Mouse (Mus musculus) T-helper 2 cell (primary cell): ENCODE measurements around the gene Vmn2r71.

ENCODE experiments used
- in situ Hi-C: fragments of 300-600 bp; cut with MboI, MseI; formaldehyde crosslinking; loops from one replicate; pipeline ENCODE4 v1.15.1; 2025; ENCODE audit warnings: high pct_unique_total_duplicates

Vmn2r71 gene

DNA sequence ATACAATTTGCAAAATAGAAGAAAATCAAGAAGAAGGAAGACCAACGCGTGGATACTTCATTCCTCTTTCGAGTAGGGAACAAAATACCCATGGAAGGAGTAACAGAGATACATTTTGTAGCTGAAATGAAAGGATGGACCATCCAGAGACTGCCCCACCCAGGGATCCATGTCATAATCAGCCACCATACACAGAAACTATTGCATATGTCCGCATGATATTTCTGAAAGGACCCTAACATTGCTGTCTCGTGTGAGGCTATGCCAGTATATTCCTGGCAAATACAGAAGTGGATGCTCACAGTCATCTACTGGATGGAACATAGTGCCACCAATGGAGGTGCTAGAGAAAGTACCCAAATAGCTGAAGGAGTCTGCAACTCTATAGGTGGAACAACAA is at the start of gene Vmn2r71:
Gene Vmn2r71 (plus strand): TSS at position 301 of the 400 bp plus-strand sequence.
- in situ Hi-C loops, result no loop called here

DNA sequence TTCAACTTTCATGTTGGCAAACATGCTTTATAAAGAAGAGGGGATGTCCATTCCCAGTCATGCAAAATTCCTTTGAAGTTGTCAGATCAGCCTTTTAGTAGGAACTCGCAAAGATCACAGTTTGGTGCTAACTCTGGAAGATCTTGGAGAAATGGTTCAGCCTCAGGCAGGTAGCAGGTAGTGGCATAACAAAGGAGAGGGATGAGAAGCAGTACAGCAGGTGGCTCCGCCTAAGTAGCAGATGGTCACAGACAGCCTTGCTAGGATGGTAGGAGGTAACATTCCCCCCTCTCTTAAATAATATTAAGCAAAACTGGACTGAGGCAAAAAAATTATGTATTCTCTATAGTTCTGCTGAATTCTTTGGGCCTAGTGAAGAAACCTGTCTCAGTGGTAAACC is 20.8 kb upstream of the Vmn2r71 start:
- in situ Hi-C loops, result no loop called here

DNA sequence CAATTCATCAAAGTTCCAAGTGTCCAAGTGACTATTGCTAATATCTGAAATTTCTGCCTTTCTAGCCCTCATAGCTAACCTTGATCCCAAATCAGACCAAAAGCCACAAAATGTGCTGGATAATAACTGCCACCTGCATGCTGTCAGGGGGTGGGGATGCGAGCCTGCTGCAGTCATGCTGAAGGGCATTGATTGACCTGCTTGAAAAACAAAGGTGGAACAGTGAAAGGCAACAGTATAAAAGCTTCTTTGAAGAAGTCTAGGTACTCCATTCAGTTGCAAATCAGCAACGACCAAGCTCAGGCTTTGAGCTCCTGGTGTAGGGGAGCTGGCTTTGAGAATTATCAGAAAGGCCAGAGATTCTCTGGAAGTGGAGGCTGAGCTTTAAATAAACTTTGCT is 19.8 kb upstream of the Vmn2r71 start:
- in situ Hi-C loops, result no loop called here

DNA sequence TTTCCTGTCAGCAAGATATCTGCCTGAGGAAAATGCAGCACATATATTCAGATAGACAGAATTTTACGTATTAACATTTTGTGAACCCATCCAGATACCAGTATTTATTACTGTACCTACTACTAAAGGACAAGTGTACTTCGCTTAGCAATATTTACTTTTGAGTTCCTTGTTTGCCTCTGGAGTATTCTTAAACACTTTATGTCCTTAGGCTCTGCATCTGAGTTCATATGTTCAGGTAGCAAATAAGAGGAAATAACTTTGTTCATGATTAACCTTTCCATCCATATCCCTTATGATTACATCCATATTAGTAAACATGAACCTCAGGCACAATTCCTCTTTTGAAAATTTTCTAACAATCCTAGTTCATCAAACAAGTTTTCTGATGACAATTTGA is 6.2 kb downstream of the Vmn2r71 start, which contains the start of gene Vmn2r70:
Gene Vmn2r70 (minus strand): TSS at position 101 of the 400 bp plus-strand sequence.
- in situ Hi-C loops, result no loop called here
